Mouse (Mus musculus): ENCODE measurements around the gene Il34. TPM values are rescaled to one million over a fixed set of nuclear protein-coding genes. Genes with fewer than 3 reads are reported as not detected.

The Il34 gene
- polyA plus RNA-seq, 1 experiment from 2014 or later, result 0.36 TPM

DNA sequence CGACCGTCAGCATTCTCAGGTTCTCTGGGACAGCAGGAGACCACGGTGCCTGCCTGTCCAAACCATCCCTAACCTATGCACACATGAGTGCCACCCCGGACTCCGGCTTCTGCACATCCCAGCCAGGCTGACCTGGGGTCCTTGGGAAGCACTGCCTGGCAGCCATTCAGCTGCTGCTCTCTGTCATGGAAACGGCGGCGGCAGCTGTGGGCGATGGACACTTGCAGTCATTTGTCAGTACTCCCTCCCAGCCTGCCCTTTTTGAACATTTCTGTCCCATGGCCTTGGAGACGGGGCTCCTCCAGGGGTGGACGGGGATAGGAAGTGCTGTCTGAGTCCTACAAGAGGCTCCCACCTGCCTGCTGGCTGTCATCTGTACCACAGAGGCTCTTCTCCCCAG is 97.3 kb downstream of the Il34 start:
- no peak overlapping the region for H3K9ac ChIP-seq (ENCODE audit: low read depth, low read length)
- no peak overlapping the region for H3K27ac ChIP-seq (ENCODE audit: low read depth, low read length)
- WGBS (ENCODE audit: insufficient replicate concordance), result 90% methylated on average over 11 of the region's 11 CpGs
- H3K27me3 ChIP-seq (ENCODE audit: control insufficient read depth, insufficient read depth, low read length), result no peaks in the 10 kb centered on the region
- no peak overlapping the region for H3K4me3 ChIP-seq (ENCODE audit: low read depth, low read length)
- no peak overlapping the region for H3K4me2 ChIP-seq
- H3K36me3 ChIP-seq (ENCODE audit: control insufficient read depth, insufficient read depth, low read length), result no peaks in the 10 kb centered on the region
- H3K4me1 ChIP-seq (ENCODE audit: control insufficient read depth, insufficient read depth, low read length), result peaks cover 62% of the 10 kb centered on the region
- no peak for ATAC-seq (replicated peaks; ENCODE audit: insufficient number of reproducible peaks, low FRiP score, low TSS enrichment)
- no peaks in the 10 kb centered on the region for H3K9me3 ChIP-seq (replicated peaks; ENCODE audit: control insufficient read depth, low read length)

DNA sequence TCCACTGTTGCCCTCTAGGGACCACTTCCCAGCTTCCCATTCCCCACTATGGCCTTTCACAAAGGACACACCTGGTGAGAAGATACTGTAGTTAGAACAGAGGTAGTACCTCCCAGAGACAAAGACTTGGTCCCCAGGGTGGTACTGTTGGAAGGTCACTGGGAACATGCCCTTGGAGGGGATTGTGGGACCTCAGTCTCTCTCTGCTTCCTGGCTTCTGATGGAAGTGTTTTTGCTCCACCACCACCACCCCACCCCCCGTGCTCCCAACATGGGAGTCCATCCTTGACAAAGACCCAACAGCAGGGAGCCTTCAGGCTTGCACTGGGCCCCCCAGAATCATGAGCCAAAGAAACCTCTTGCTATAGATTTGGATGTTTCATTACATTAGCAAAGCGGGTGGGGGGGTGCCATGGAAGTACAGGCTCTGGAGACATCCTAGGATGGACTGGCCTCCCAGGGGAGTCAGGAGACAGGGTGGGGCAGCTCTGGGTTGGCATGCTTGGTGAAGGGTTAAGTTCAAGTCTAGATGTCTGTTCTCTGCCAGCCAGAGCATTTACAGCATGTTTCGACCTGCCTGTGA is 99.3 kb downstream of the Il34 start:
- Histone ChIP-seq H3K27me3 (ENCODE audit: control insufficient read depth, insufficient read depth, low read length) (no peaks in the 10 kb centered on the region), H3K9ac (ENCODE audit: low read depth, low read length) (no peak overlapping the region), H3K36me3 (ENCODE audit: control insufficient read depth, insufficient read depth, low read length) (no peaks in the 10 kb centered on the region), H3K4me2 (no peak overlapping the region), H3K4me3 (ENCODE audit: low read depth, low read length) (no peak overlapping the region), H3K27ac (ENCODE audit: low read depth, low read length) (peak overlapping the region; percentile 1; the same call in 1 of the 2 replicates), H3K4me1 (ENCODE audit: control insufficient read depth, insufficient read depth, low read length) (peaks cover 61% of the 10 kb centered on the region), H3K9me3 (replicated peaks; ENCODE audit: control insufficient read depth, low read length) (no peaks in the 10 kb centered on the region)
- ATAC-seq (replicated peaks; ENCODE audit: insufficient number of reproducible peaks, low FRiP score, low TSS enrichment), result no peak
- 91% methylated on average over 3 of the region's 3 CpGs for WGBS (ENCODE audit: insufficient replicate concordance)

DNA sequence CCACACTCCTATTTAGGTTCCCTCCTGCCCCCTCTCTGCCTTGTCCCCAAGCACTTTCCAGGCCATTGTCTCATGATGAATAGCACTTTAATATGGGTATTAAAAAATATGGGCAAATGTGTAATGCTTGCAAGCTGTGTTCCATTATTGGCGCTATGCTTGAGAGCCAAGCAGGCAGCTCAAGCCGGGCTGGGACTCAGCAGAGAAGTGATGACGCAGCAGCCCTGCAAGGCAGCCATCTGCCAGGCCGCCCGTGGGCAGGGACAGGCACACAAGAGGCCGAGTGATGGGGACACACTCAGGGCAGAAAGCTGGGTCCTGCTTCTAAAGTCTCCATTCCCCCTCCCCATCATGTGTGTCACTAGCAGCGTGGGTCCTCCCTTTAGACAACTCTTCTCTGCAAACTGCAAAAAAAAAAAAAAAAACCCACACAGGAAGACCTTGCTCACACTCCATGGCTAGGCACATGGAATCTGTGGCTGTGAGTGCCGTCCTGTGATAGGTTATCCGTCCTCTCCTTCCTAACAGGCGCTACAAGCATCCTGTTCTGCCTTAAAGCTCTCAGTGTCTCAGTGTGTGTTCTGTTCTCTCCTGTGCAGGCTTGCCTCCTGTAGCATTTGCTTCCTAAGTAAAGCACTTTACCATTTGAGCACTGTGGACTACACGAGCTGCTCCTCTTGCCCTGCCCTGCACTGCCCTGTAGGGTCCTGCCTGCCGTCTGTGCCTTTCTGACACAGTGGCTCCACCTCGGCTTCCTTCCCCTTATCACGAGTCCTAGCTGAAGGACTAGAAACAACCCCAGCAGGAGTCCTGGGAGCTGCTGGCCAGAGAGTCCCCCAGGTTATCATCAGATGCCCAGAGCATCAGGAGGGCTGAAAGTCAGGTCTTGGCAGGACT is 100.1 kb downstream of the Il34 start:
- H3K4me1 ChIP-seq (ENCODE audit: control insufficient read depth, insufficient read depth, low read length), result peaks cover 57% of the 10 kb centered on the region
- peak overlapping the region; percentile 56; the same call in 1 of the 2 replicates for H3K9ac ChIP-seq (ENCODE audit: low read depth, low read length)
- no peak overlapping the region for H3K4me2 ChIP-seq
- peak overlapping the region; percentile 1 for H3K27ac ChIP-seq (ENCODE audit: low read depth, low read length)
- no peaks in the 10 kb centered on the region for H3K36me3 ChIP-seq (ENCODE audit: control insufficient read depth, insufficient read depth, low read length)
- H3K9me3 ChIP-seq (replicated peaks; ENCODE audit: control insufficient read depth, low read length), result no peaks in the 10 kb centered on the region
- no peak overlapping the region for H3K4me3 ChIP-seq (ENCODE audit: low read depth, low read length)
- no peaks in the 10 kb centered on the region for H3K27me3 ChIP-seq (ENCODE audit: control insufficient read depth, insufficient read depth, low read length)
- no peak for ATAC-seq (replicated peaks; ENCODE audit: insufficient number of reproducible peaks, low FRiP score, low TSS enrichment)
- WGBS (ENCODE audit: insufficient replicate concordance), result 39% methylated on average over 14 of the region's 14 CpGs

DNA sequence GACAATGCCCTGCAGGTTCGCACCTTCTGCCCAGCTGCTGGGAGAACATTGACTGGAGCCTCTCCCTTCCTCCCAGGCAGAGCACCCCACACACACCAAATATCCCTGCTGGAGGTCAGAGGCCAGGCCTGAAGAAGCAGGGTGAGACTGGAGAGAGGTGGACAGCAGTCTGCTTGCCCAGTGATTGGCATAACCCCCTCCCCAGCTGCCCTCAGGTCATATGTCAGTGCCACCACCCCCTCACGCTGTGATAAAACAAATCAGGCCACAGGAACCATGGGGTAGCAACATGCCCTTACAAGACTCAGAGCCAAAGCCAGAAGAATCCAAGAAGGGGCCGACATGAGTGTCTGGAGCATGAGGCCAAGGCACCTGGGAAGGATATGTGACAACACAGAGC is 101.6 kb downstream of the Il34 start:
- Histone ChIP-seq H3K4me1 (ENCODE audit: control insufficient read depth, insufficient read depth, low read length) (peaks cover 52% of the 10 kb centered on the region), H3K4me3 (ENCODE audit: low read depth, low read length) (no peak overlapping the region), H3K27ac (ENCODE audit: low read depth, low read length) (peak overlapping the region; percentile 57), H3K9me3 (replicated peaks; ENCODE audit: control insufficient read depth, low read length) (no peaks in the 10 kb centered on the region), H3K9ac (ENCODE audit: low read depth, low read length) (0 out of 2 replicates have a peak overlapping the region, but pooled peaks have one; percentile 39), H3K27me3 (ENCODE audit: control insufficient read depth, insufficient read depth, low read length) (no peaks in the 10 kb centered on the region), H3K4me2 (peak overlapping the region; percentile 6), H3K36me3 (ENCODE audit: control insufficient read depth, insufficient read depth, low read length) (no peaks in the 10 kb centered on the region)
- WGBS (ENCODE audit: insufficient replicate concordance), result 71% methylated on average over 3 of the region's 3 CpGs
- ATAC-seq (replicated peaks; ENCODE audit: insufficient number of reproducible peaks, low FRiP score, low TSS enrichment), result no peak

DNA sequence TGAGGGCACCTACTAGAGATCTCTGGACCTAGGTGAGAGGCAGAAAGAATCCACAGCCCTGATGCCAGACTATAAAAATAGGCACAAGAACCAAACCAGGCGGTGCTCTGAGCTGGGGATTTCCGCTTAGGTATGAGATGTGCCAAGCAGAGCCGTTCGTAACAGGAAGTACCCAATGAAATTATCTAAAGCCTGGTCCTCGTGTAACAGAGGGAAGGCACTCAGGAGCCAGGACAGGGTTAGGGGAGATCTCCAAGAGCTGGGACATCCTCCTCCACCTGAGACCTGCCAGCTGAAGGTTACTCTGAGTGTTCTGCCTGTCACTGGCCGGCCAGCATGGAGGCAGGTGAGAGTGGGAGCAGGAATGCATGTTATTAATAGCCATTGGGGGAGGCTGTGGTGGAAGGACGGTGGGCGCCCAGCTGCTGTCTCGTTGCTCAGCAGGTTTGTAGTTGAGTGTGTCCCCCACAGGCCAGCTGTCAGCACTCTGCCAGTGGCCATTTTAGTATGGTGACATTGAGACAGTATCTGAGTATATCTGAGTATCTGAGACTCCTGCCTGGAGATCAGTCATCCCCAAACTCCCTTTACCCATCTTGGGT is 102.2 kb downstream of the Il34 start:
- ATAC-seq (replicated peaks; ENCODE audit: insufficient number of reproducible peaks, low FRiP score, low TSS enrichment), result no peak
- Histone ChIP-seq H3K4me2 (peak overlapping the region; percentile 4; the same call in 1 of the 2 replicates), H3K36me3 (ENCODE audit: control insufficient read depth, insufficient read depth, low read length) (no peaks in the 10 kb centered on the region), H3K27me3 (ENCODE audit: control insufficient read depth, insufficient read depth, low read length) (no peaks in the 10 kb centered on the region), H3K27ac (ENCODE audit: low read depth, low read length) (peak overlapping the region; percentile 60), H3K9ac (ENCODE audit: low read depth, low read length) (0 out of 2 replicates have a peak overlapping the region, but pooled peaks have one; percentile 39), H3K4me3 (ENCODE audit: low read depth, low read length) (no peak overlapping the region), H3K9me3 (replicated peaks; ENCODE audit: control insufficient read depth, low read length) (no peaks in the 10 kb centered on the region), H3K4me1 (ENCODE audit: control insufficient read depth, insufficient read depth, low read length) (peaks cover 52% of the 10 kb centered on the region)
- WGBS (ENCODE audit: insufficient replicate concordance), result 40% methylated on average over 9 of the region's 9 CpGs

DNA sequence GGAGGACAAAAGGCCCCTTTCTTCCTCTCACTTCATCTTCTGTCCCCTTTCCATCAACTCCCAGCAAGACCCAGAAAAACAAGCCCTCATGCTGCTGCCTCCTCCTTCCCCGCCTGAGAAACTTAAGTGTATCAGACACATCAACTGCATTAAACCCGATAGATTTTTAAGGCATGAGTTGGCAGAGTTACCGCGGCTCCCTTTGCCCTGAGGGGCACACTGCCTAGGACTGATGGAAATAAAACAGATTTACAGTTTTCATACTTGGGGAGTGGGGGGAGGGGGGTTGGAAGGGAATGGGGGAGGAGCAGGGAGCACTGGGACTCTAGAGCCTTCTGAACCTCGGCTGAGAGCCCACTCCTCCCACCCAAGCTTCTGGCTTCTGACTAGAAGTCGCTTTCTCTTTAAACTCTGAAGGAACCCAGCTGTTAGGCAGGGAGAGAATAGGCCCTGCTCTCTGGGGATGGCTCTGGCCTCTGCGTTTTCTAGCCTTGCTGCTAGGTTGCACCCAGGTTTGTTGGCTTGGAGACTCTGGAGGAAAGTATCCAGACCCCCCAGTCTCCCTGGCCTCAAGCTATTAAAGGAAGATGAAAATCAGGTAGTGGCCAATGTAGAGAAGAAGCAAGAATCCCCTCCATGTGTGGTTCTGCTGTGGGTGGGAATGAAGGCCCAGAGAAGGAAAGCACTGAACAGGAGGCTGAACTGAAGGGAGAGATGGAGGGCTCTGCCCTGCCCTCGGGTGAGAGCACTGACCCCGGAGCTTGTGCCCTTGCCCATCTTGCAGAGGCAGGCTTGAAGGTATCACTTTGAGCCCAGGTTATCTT is 102.9 kb downstream of the Il34 start:
- no peak overlapping the region for H3K4me3 ChIP-seq (ENCODE audit: low read depth, low read length)
- 52% methylated on average over 9 of the region's 9 CpGs for WGBS (ENCODE audit: insufficient replicate concordance)
- no peaks in the 10 kb centered on the region for H3K9me3 ChIP-seq (replicated peaks; ENCODE audit: control insufficient read depth, low read length)
- peaks cover 52% of the 10 kb centered on the region for H3K4me1 ChIP-seq (ENCODE audit: control insufficient read depth, insufficient read depth, low read length)
- peak overlapping the region; percentile 60 for H3K27ac ChIP-seq (ENCODE audit: low read depth, low read length)
- no peak overlapping the region for H3K4me2 ChIP-seq
- no peaks in the 10 kb centered on the region for H3K36me3 ChIP-seq (ENCODE audit: control insufficient read depth, insufficient read depth, low read length)
- no peaks in the 10 kb centered on the region for H3K27me3 ChIP-seq (ENCODE audit: control insufficient read depth, insufficient read depth, low read length)
- no peak overlapping the region for H3K9ac ChIP-seq (ENCODE audit: low read depth, low read length)
- no peak for ATAC-seq (replicated peaks; ENCODE audit: insufficient number of reproducible peaks, low FRiP score, low TSS enrichment)

DNA sequence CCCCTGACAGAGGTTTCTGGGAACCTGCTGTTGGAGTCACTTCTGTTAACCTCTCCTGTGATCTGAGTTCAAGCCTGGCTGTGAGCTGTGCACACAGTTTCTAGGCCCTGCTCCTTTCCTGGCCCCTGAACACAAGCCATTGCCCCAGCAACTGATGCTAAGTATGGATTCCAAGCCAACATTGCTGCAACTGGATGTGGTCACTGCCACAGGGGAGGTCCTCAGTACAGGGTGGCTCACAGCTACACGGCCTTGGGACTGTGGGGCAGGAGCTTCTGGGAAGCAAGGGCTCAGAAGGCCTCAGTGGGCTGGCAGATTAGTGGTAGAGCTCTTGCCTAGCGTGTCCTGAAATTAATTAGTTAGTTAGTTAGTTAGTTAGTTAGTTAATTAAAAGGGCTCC is 105.2 kb downstream of the Il34 start:
- no peaks in the 10 kb centered on the region for H3K9me3 ChIP-seq (replicated peaks; ENCODE audit: control insufficient read depth, low read length)
- no peaks in the 10 kb centered on the region for H3K27me3 ChIP-seq (ENCODE audit: control insufficient read depth, insufficient read depth, low read length)
- H3K4me2 ChIP-seq, result no peak overlapping the region
- no peak overlapping the region for H3K9ac ChIP-seq (ENCODE audit: low read depth, low read length)
- H3K4me3 ChIP-seq (ENCODE audit: low read depth, low read length), result no peak overlapping the region
- H3K27ac ChIP-seq (ENCODE audit: low read depth, low read length), result no peak overlapping the region
- WGBS (ENCODE audit: insufficient replicate concordance), result 90% methylated on average over 2 of the region's 2 CpGs
- H3K4me1 ChIP-seq (ENCODE audit: control insufficient read depth, insufficient read depth, low read length), result peaks cover 52% of the 10 kb centered on the region
- ATAC-seq (replicated peaks; ENCODE audit: insufficient number of reproducible peaks, low FRiP score, low TSS enrichment), result no peak
- no peaks in the 10 kb centered on the region for H3K36me3 ChIP-seq (ENCODE audit: control insufficient read depth, insufficient read depth, low read length)

DNA sequence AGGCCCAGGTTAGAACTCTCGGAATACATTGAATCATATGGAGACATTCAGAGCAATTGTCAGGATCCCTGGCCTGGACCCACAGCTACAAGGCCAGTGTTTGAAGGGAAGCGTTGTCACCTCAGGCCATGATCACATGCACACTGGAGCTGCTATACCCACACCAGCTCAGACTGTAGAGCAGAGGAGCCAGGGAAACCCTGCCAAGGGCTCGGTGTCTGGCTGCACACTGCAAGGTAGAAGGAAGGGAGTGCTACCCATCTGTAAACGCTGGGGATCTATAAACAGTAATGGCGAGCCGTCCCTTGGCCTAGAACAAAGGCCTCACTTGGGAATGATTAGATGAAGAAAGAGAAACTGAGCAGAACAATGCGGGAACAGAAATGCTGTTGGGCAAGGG is 106.2 kb downstream of the Il34 start:
- no peak for ATAC-seq (replicated peaks; ENCODE audit: insufficient number of reproducible peaks, low FRiP score, low TSS enrichment)
- Histone ChIP-seq H3K4me1 (ENCODE audit: control insufficient read depth, insufficient read depth, low read length) (peaks cover 41% of the 10 kb centered on the region), H3K4me2 (no peak overlapping the region), H3K27me3 (ENCODE audit: control insufficient read depth, insufficient read depth, low read length) (no peaks in the 10 kb centered on the region), H3K4me3 (ENCODE audit: low read depth, low read length) (no peak overlapping the region), H3K36me3 (ENCODE audit: control insufficient read depth, insufficient read depth, low read length) (no peaks in the 10 kb centered on the region), H3K9me3 (replicated peaks; ENCODE audit: control insufficient read depth, low read length) (no peaks in the 10 kb centered on the region), H3K9ac (ENCODE audit: low read depth, low read length) (no peak overlapping the region), H3K27ac (ENCODE audit: low read depth, low read length) (no peak overlapping the region)
- 81% methylated on average over 7 of the region's 7 CpGs for WGBS (ENCODE audit: insufficient replicate concordance)
